21 mouse cellular contexts compared by ENCODE assay signal in the genomic region with DNA sequence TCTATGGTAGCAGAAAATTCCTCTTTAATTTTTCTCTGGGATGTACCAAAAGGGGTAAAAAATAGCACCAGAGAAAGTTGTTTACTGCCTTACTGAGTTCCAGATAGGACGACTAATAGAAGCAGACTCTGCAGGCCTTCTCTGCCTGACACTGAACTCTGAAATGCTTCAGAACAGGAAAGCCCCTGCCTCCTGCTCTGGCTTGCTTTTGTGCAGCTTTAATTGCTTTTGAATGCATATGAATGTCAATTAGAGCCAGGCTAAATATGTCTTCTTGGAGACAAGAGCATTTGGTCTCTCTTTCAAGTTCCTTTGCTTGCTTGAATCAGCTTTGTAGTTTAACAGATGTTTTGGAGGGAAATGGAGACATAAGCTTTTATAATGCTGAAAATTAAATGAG.
DNase-seq lines count a peak whose midpoint lies in the region; ATAC-seq and TF ChIP-seq lines count a peak whose summit lies in the region.
"Had no signal": no experiment of that assay in that cellular context is flagged by ENCODE, and none has a peak within 500 bp of the region (broad histone marks: within the 10 kb centered on the region; RNA-seq: fewer than 3 reads in every experiment).

No protein-coding gene starts in this region.

- no peak overlapping the region for H3K9ac ChIP-seq in embryonic facial prominence, embryonic 14.5 days (ENCODE audit: low read depth, low read length)
- no peak overlapping the region for H3K9ac ChIP-seq in forebrain, postnatal 0 days
- H3K9ac ChIP-seq: limb, embryonic 13.5 days; liver, embryonic 13.5 days; lung, embryonic 15.5 days had no signal

- 11% methylated on average over 1 of the region's 1 CpGs for WGBS in embryonic facial prominence, embryonic 14.5 days
- 5% methylated on average over 1 of the region's 1 CpGs for WGBS in forebrain, postnatal 0 days

- H3K4me2 ChIP-seq in embryonic facial prominence, embryonic 14.5 days (ENCODE audit: low read depth, low read length), result no peak overlapping the region
- H3K4me2 ChIP-seq in forebrain, postnatal 0 days (ENCODE audit: low read depth), result no peak overlapping the region
- H3K4me2 ChIP-seq: heart, embryonic 11.5 days; limb, embryonic 13.5 days; liver, embryonic 13.5 days; lung, embryonic 15.5 days had no signal

- H3K27me3 ChIP-seq in embryonic facial prominence, embryonic 14.5 days (replicated peaks; ENCODE audit: control insufficient read depth, insufficient read depth, low read length), result no peaks in the 10 kb centered on the region
- no peaks in the 10 kb centered on the region for H3K27me3 ChIP-seq in forebrain, postnatal 0 days (ENCODE audit: insufficient read depth, low read length)
- H3K27me3 ChIP-seq: limb, embryonic 13.5 days; liver, embryonic 13.5 days; lung, embryonic 15.5 days had no signal

- TF ChIP-seq CTCF in forebrain, postnatal 0 days (IDR thresholded peaks at IDR 0.05; ENCODE audit: low read depth), result no peak
- TF ChIP-seq CTCF in layer of hippocampus, adult 2 months (conservative IDR thresholded peaks at IDR 0.05), result no peak

- H3K4me1 ChIP-seq in embryonic facial prominence, embryonic 14.5 days (ENCODE audit: control insufficient read depth, insufficient read depth, low read length), result no peaks in the 10 kb centered on the region
- no peaks in the 10 kb centered on the region for H3K4me1 ChIP-seq in forebrain, postnatal 0 days (ENCODE audit: insufficient read depth)
- H3K4me1 ChIP-seq: liver, embryonic 13.5 days; lung, embryonic 15.5 days had no signal

- no peak overlapping the region for H3K4me3 ChIP-seq in embryonic facial prominence, embryonic 14.5 days (ENCODE audit: low read depth, low read length)
- H3K4me3 ChIP-seq in forebrain, postnatal 0 days (ENCODE audit: low read depth, low read length), result no peak overlapping the region
- H3K4me3 ChIP-seq in layer of hippocampus, adult 2 months, result no peak overlapping the region
- H3K4me3 ChIP-seq: limb, embryonic 13.5 days; liver, embryonic 13.5 days; lung, embryonic 15.5 days had no signal

- H3K27ac ChIP-seq in embryonic facial prominence, embryonic 14.5 days (replicated peaks; ENCODE audit: low read depth, low read length), result no peak overlapping the region
- H3K27ac ChIP-seq in forebrain, postnatal 0 days (ENCODE audit: low read depth, low read length), result no peak overlapping the region
- H3K27ac ChIP-seq in layer of hippocampus, adult 2 months, result no peak overlapping the region
- H3K27ac ChIP-seq: hindbrain, postnatal 0 days; limb, embryonic 13.5 days; liver, embryonic 13.5 days; lung, embryonic 15.5 days had no signal

- H3K9me3 ChIP-seq in embryonic facial prominence, embryonic 14.5 days (ENCODE audit: control insufficient read depth, low read length), result no peaks in the 10 kb centered on the region
- no peaks in the 10 kb centered on the region for H3K9me3 ChIP-seq in forebrain, postnatal 0 days (ENCODE audit: low read length)
- H3K9me3 ChIP-seq: limb, embryonic 13.5 days; liver, embryonic 13.5 days; lung, embryonic 15.5 days had no signal

- DNase-seq in embryo, embryonic 11 days, result peak; percentile 12
- DNase-seq in embryo, embryonic 10 days (ENCODE audit: low spot score), result no peak
- DNase-seq in ZHBTc4 (ENCODE audit: low read depth, low spot score), result peak; percentile 5
- DNase-seq in embryonic facial prominence, embryonic 14.5 days (ENCODE audit: low spot score), result peak; percentile 48
- DNase-seq in forebrain, postnatal 0 days, result peak; percentile 30
- DNase-seq in layer of hippocampus, postnatal 25 days (ENCODE audit: extremely low spot score in 1 of 2, low spot score in 1 of 2), result no peak
- DNase-seq in layer of hippocampus, adult 2 months (ENCODE audit: low spot score in 2 of 2), result no peak
- DNase-seq: adrenal gland, postnatal 25 days; cerebellum, adult 11-12 months; cerebellum, postnatal 10 days; kidney, postnatal 25 days; liver, embryonic 13.5 days; lung, postnatal 4 days; right cerebral cortex, postnatal 14 days; spleen, adult 18-20 months had no signal

- no peak for ATAC-seq in embryonic facial prominence, embryonic 14.5 days (ENCODE audit: low read depth)
- peak; percentile 42; the same call in 1 of the 2 replicates for ATAC-seq in forebrain, postnatal 0 days
- no peak for ATAC-seq in inflammation-experienced regulatory T-cells, adult 6 months
- ATAC-seq: hindbrain, postnatal 0 days; intestine, postnatal 0 days had no signal

- no peaks in the 10 kb centered on the region for H3K36me3 ChIP-seq in embryonic facial prominence, embryonic 14.5 days (ENCODE audit: control insufficient read depth, insufficient read depth, low read length)
- H3K36me3 ChIP-seq in forebrain, postnatal 0 days (ENCODE audit: insufficient read depth), result no peaks in the 10 kb centered on the region
- H3K36me3 ChIP-seq: limb, embryonic 13.5 days; liver, embryonic 13.5 days; lung, embryonic 15.5 days had no signal

Comparison
In these comparisons a context has a peak if more than half of its experiments do, and no peak if none do; other contexts are left out.
1. DNase-seq: peak in embryo, embryonic 11 days (single experiment), ZHBTc4 (single experiment), embryonic facial prominence, embryonic 14.5 days (single experiment) and forebrain, postnatal 0 days (single experiment); none in embryo, embryonic 10 days (single experiment), layer of hippocampus, postnatal 25 days (0 of 2) and layer of hippocampus, adult 2 months (0 of 2).